Mouse (Mus musculus): ENCODE results near the gene 1700001K19Rik.
"Not testable (repeated sequence)": the region's sequence is repeated elsewhere in the genome, so short reads cannot be mapped to it uniquely, and the experiment has no call there.

Gene 1700001K19Rik

GRCm38 (mm10) chr12:110682561-110683299, at the start of gene 1700001K19Rik:
1700001K19Rik (minus strand) TSS chr12:110682619.
- no peak for DNase-seq (ENCODE audit: low spot score)

DNA sequence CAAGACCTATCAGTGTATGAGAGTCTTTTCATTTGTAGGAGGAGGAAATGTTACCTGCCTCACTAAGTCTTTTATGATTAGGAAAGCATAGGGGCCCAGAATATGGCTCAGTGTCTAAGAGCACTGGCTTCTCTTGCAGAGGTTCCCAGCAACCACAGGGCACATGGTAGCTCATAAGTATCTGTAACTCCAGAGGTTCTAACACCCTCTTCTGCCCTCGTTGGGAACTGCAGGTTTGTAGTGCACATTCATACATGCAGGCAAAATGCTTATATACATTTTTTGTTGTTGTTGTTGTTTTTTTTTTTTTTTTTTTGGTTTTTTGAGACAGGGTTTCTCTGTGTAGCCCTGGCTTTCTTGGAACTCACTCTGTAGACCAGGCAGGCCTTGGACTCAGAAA, 44.0 kb upstream of the 1700001K19Rik start:
- DNase-seq (ENCODE audit: low spot score): no peak

DNA sequence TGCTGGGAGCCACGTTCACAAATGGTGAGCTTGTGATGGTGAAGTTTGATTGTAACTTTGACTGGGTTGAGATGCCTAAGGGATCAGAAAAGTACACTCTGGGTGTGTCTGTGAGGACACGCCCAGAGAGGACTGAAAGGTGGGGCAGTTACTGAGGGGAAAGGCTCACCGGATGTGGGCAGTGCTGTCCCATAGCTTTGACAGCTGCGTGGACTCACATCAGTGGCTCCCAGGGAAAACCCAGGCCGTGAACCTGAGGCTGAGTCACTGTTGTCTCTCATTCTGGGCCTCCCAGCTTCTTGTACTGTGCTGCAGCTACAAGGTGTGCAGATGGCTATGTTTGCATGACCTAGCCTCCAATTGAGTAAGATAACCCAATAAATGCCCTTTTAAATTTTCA, 43.1 kb upstream of the 1700001K19Rik start:
- DNase-seq (ENCODE audit: low spot score): no peak

DNA sequence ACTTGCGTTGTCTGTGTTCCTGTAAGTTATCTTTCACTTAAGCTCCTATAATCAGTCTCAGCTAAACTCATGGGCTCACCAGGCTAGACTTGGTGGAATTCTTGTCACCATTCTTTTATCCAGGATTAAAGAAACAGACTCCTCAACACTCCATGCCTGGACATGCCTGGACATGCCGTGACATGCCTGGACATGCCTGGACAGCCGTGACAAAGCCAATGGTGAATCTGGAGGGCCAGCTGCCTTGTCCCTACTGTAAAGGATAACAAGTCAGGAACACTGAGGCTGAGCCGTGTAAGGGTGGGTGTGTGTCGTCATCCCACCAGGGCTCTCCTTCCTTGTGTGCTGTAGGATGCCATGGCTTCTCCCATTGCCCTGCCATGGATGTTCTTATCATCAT, 42.6 kb upstream of the 1700001K19Rik start:
- DNase-seq (ENCODE audit: low spot score): no peak

GRCm38 (mm10) chr12:110716004-110716403, 33.6 kb upstream of the 1700001K19Rik start:
- no peak for DNase-seq (ENCODE audit: low spot score)

DNA sequence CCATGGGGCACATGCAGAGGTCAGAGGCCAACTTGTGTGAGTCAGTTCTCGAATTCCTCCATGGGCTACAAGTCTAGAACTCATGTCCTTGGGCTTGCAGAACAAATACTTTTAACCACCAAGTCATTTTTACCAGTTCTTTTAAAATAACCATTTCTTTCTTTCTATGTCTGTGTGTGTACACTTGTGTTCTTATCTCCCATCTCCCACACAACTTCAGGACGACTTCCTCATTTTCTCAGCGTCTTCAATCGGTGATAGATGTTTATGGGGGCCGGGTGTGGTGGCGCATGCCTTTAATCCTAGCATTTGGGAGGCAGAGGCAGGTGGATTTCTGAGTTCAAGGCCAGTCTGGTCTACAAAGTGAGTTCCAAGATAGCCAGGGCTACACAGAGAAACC, 31.8 kb upstream of the 1700001K19Rik start:
- DNase-seq (ENCODE audit: low spot score): no peak

- no peak for DNase-seq (ENCODE audit: low spot score)
Observed at GRCm38 (mm10) chr12:110713784-110714183, 31.4 kb upstream of the 1700001K19Rik start.

DNA sequence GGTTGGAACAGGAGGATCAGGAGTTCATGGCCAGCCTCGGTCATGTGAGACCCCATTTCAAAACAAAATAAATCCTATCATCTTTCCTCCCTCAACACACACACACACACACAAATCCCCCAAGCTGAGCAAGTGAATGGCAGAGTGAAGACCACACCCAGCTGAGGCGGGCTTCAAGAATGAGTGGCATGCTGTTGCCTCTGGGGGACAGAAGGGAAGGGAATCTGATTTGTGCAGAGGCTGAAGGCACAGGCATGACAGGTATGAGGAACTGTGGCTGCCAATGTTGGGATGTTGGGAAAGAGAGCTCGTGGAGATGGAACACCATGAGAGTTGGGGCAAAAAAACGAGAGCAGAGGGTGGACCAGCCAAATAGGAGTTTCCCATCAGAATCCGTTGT, 28.9 kb upstream of the 1700001K19Rik start:
- no peak for DNase-seq (ENCODE audit: low spot score)

DNA sequence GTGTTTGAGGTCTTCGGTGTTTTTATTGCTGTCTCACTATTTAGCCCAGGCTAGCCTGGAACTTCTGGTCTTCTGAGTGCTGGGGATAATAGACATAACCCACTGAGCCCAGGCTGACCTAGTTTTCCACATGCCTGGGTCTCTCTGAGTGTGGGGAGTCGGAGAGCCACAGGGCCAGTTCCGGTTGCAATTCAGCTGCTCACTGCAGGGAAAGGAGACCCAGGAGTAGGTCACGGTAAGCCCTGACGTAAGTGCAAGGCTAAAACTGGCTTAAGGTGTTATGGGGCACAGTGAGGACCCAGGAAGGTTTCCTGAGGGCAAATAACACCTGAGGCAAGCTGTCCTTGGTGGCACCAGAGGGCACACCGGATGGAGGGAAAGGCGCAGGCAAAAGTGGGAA, 25.0 kb upstream of the 1700001K19Rik start:
- no peak for DNase-seq (ENCODE audit: low spot score)

DNA sequence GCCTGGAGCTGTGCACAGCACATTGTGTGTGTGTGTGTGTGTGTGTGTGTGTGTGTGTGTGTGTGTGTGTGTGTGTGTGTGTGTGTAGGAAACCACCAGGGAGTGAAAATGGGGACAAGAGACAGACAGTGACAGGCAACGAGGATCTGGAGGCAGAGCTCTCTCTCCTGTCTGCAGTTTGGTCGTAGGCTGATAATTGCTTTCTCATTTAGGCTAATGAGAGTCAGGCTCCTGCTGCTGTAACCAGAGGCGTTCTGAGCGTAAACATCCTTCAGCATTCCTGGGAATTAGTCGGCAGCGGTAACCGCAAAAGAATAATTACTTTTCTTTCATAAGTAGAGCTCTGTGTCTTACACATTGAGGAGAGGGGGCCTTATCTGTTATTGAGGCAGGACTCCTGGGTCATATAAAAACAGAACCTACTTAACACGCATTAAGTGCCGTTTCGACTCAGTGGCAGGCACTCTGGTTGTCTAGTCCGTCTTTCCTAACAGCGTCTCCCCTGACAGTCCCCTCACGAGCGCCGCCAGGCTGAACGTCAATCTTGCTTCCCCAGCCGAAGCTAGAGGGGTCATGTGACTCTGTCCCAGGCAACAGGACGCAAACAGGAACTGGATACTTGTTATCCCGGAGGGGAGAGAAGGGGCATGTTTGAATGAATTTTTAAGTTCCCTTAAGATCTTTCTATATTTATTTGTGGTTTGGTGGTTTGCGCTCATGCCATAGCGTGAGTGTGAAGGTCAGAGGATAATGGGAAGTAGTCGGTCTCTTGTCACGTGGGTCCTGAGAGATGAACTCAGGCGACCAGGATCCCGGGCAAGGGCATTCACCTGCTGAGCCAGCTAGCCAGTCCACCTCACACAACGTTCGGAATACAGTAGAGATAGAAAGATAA, 24.2 kb upstream of the 1700001K19Rik start:
- DNase-seq (ENCODE audit: low spot score): peak; percentile 77

DNA sequence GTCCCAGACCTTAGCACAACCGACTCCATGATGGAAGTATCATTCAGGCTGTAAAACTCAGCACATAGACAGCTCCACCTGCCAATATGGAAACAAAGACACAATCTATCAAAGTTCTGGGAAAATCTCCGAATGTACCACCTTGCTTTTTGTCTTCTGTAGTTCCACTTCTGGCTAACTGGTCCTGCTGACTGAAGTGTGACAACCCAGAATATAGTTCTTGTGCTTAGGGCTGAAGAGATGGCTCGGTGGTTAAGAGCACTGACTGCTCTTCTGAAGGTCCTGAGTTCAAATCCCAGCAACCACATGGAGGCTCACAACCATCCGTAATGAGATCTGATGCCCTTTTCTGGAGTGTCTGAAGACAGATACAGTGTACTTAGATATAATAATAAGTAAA, 23.0 kb upstream of the 1700001K19Rik start:
- not testable (repeated sequence) for DNase-seq (ENCODE audit: low spot score)

- DNase-seq (ENCODE audit: low spot score): no peak
Observed at GRCm38 (mm10) chr12:110703682-110704081, 21.3 kb upstream of the 1700001K19Rik start.

DNA sequence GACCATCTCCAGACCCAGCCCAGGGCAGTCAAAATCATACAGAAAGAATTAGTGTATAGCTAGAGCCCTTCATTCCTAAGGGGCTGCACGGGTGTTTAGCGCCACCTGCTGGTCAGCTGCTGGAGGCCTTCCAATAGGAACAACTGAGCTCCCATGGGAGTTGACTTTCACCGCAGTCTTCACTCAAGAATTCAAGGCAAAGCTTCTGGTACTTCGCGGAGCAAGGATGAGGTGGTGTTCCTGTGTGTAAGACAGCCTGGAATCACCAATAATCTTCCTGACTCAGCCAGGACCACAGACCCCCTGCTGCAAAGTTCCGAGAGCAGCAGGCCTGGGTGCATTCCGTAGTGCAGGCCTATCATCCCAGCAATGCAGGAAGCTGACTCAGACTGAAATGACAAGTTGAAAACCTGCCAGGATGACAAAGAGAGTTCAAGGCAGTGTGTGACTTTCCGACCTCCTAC, 20.6 kb upstream of the 1700001K19Rik start:
- peak; percentile 97 for DNase-seq (ENCODE audit: low spot score)

GRCm38 (mm10) chr12:110702556-110702955, 20.1 kb upstream of the 1700001K19Rik start, which contains the start of gene Hsp90aa1:
Hsp90aa1 (minus strand) TSS chr12:110702728.
- no peak for DNase-seq (ENCODE audit: low spot score)

- not testable (repeated sequence) for DNase-seq (ENCODE audit: low spot score)
Observed at GRCm38 (mm10) chr12:110701363-110701762, 18.9 kb upstream of the 1700001K19Rik start.

DNA sequence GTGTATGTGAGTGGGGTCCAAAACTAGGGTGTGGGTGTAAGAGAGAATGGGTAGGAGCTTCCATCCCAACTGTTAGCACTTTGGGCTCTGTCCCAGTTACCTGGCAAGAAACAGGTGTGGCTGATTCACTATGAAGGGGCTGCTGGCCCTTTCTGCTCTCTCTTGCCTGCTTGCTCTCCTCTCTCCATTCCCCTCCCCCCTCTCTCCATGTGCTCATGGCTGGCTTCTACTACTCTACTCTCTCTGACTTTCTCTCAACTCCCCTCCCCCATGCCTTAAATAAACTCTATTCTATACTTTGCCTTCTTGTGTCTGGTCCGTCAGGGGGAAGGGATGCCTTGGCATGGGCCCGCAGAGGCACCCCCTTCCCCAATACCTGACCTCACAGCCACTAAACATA, 18.3 kb upstream of the 1700001K19Rik start:
- DNase-seq (ENCODE audit: low spot score): no peak

- DNase-seq (ENCODE audit: low spot score): no peak
Observed at GRCm38 (mm10) chr12:110699171-110699547, 16.7 kb upstream of the 1700001K19Rik start.

DNA sequence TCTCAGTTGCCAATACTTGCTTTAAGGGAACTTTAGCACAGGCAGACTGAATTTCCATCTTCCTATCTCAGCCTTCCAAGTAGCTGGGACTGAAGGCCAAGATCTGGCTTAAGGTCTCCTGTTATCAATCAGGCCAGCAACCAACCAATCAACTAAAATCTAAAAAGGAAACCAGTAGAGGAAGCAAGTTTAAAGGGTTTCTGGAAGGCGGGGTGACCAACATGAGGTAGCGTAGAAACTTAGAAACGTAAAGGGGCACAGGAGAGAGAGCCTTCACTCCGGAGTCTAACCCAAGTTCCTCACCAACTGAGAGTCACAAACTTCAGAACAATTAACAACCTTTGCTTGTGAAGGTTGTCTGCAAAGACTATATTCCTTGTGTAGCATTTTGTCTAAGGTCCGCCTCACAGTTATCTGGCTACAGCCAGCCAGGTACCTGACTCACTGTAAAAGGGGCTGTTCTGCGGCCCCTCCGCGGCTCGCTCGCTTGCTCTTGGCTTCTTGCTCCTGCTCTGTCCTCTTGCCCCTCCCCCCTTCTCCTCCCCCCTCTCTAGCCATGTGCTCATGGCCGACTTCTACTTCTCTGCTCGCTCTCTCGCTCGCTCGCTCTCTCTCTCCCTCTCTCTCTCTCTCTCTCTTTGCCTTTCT, 16.2 kb upstream of the 1700001K19Rik start:
- no peak for DNase-seq (ENCODE audit: low spot score)

DNA sequence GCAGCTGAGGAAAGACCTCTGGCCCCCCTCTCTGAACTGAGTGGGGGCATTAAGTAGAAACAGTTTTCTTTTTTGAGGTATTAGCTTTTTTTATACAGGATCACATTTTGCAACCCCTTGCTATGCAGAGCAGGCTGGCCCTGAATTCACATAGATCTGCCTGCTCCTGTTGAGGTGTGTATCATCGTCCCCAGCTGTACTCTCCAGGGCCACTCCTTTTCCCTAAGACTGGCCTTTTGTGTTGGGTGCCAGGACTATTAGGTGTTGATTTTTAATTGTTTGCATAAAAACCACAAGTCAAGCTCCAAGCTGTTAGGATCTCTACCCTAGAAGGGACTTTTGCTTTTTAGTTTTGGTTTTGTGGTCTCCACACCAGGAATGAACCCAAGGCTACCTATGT, 15.7 kb upstream of the 1700001K19Rik start:
- no peak for DNase-seq (ENCODE audit: low spot score)

- no peak for DNase-seq (ENCODE audit: low spot score)
Observed at GRCm38 (mm10) chr12:110697457-110697856, 15.0 kb upstream of the 1700001K19Rik start.

- DNase-seq (ENCODE audit: low spot score): no peak
Observed at GRCm38 (mm10) chr12:110696975-110697400, 14.6 kb upstream of the 1700001K19Rik start.
